Comparison of ENCODE assay signal across 25 mouse cellular contexts in the genomic region with DNA sequence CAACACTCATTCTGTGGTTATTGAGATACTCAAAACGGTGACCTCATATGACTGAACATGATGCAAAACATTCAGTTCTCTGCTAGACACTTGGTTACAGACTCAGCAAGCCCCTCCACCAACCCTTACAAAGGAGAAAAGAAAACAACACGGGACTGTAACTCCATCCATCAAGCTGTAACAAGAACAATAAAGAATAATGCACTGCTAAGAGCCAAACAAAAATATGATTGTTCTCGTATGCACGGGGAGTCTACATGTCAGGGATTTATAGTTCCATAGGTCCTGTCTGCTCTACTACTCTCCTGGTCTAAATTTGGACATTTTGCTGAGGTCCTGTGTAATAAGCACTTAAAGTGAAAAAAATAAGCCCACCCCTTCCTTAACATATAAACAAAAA. TPM values are rescaled to one million over a fixed set of nuclear protein-coding genes. Genes with fewer than 3 reads are reported as not detected.
"Had no signal": no experiment of that assay in that cellular context is flagged by ENCODE, and none has a peak within 500 bp of the region (broad histone marks: within the 10 kb centered on the region; RNA-seq: fewer than 3 reads in every experiment).

No protein-coding gene starts in this region.

- H3K36me3 ChIP-seq: limb, embryonic 15.5 days; lung, embryonic 15.5 days; midbrain, embryonic 12.5 days had no signal

- H3K9me3 ChIP-seq: limb, embryonic 15.5 days; lung, embryonic 15.5 days; midbrain, embryonic 12.5 days had no signal

- H3K4me1 ChIP-seq: lung, embryonic 15.5 days had no signal

- H3K27me3 ChIP-seq: limb, embryonic 15.5 days; lung, embryonic 15.5 days; midbrain, embryonic 12.5 days had no signal

- H3K4me3 ChIP-seq: layer of hippocampus, adult 2 months; left cerebral cortex, adult 2 months; limb, embryonic 15.5 days; lung, embryonic 15.5 days; midbrain, embryonic 12.5 days; myocyte had no signal

- H3K9ac ChIP-seq: limb, embryonic 15.5 days; liver, embryonic 14.5 days; liver, postnatal 0 days; lung, embryonic 15.5 days; midbrain, embryonic 12.5 days had no signal

- ATAC-seq: inflammation-experienced regulatory T-cells, adult 6 months; intestine, embryonic 16.5 days; liver, postnatal 0 days; midbrain, embryonic 16.5 days had no signal

- DNase-seq: kidney, adult 18-20 months; kidney, postnatal 25 days; layer of hippocampus, adult 9-11 months; layer of hippocampus, postnatal 36 days; liver, postnatal 0 days; lung, postnatal 14 days; lung, postnatal 4 days; right cerebral cortex, adult 18-20 months; right cerebral cortex, postnatal 14 days; right cerebral cortex, postnatal 4 days; thymus, postnatal 25 days had no signal

- H3K27ac ChIP-seq: kidney, postnatal 0 days; layer of hippocampus, adult 2 months; left cerebral cortex, adult 2 months; limb, embryonic 15.5 days; liver, embryonic 14.5 days; lung, embryonic 15.5 days; midbrain, embryonic 12.5 days had no signal

- H3K4me2 ChIP-seq: limb, embryonic 15.5 days; liver, embryonic 11.5 days; lung, embryonic 15.5 days; midbrain, embryonic 12.5 days had no signal

RNA-seq across cellular contexts. Expression of gene Col25a1, which starts 29.6 kb away (rescaled TPM):
- total RNA-seq: megakaryocyte-erythroid progenitor cell, adult 5-6 weeks; monocyte, adult 5-6 weeks had no signal
- polyA plus RNA-seq: inflammation-experienced regulatory T-cells, adult 6 months had no signal
